13 mouse cellular contexts compared by ENCODE assay signal in the genomic region with DNA sequence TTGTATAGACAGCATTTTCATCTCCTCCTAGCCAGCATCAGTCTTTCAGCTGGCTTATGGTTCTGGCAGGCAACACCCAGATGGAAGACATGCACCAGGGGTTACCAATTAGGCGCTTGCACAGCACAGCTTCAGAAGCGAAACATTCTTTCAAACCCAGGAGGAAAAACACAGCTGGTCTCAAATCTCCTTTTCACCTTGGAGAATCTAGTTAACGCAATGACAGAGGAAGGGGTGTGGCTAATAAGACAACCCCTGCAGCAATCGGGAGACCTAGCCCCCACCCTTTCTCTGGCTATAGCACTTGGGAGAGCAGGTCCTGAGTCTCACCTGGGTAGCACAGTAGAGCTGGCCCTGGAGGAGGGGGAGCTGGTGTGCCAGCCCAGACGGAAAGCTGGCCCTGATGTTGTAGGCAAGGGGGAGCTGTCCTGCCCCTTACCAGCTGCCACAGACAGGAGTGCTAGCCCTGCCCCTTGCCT.
DNase-seq lines count a peak whose midpoint lies in the region; ATAC-seq and TF ChIP-seq lines count a peak whose summit lies in the region.
"Had no signal": no experiment of that assay in that cellular context is flagged by ENCODE, and none has a peak within 500 bp of the region (broad histone marks: within the 10 kb centered on the region; RNA-seq: fewer than 3 reads in every experiment).

No protein-coding gene starts in this region.

- H3K36me3 ChIP-seq in forebrain, postnatal 0 days (ENCODE audit: insufficient read depth), result no peaks in the 10 kb centered on the region
- H3K36me3 ChIP-seq in forebrain, embryonic 13.5 days (ENCODE audit: poor library complexity, severe bottlenecking), result no peaks in the 10 kb centered on the region
- H3K36me3 ChIP-seq in kidney, embryonic 16.5 days (ENCODE audit: insufficient read depth, low read length), result no peaks in the 10 kb centered on the region
- H3K36me3 ChIP-seq in ES-E14 (ENCODE audit: control insufficient read depth, insufficient read depth, low read length, poor library complexity, severe bottlenecking), result no peaks in the 10 kb centered on the region
- H3K36me3 ChIP-seq in hindbrain, embryonic 15.5 days, result no peaks in the 10 kb centered on the region

- no peak overlapping the region for H3K9ac ChIP-seq in forebrain, postnatal 0 days
- H3K9ac ChIP-seq in forebrain, embryonic 13.5 days, result no peak overlapping the region
- H3K9ac ChIP-seq in kidney, embryonic 16.5 days (replicated peaks; ENCODE audit: low read length), result no peak overlapping the region
- no peak overlapping the region; the same call in 1 of the 2 replicates for H3K9ac ChIP-seq in ES-E14 (ENCODE audit: insufficient read depth, low read depth, low read length, poor library complexity, severe bottlenecking)
- no peak overlapping the region for H3K9ac ChIP-seq in hindbrain, embryonic 15.5 days

- H3K9me3 ChIP-seq in forebrain, postnatal 0 days (ENCODE audit: low read length), result no peaks in the 10 kb centered on the region
- no peaks in the 10 kb centered on the region for H3K9me3 ChIP-seq in forebrain, embryonic 13.5 days (replicated peaks)
- H3K9me3 ChIP-seq in kidney, embryonic 16.5 days (ENCODE audit: low read length), result peaks cover 7% of the 10 kb centered on the region; the same call in 1 of the 2 replicates
- 0 out of 2 replicates have a peak, but pooled peaks cover 2% of the 10 kb centered on the region for H3K9me3 ChIP-seq in ES-E14 (ENCODE audit: control insufficient read depth, insufficient read depth, low read depth, low read length)
- H3K9me3 ChIP-seq in hindbrain, embryonic 15.5 days, result no peaks in the 10 kb centered on the region

- no peak overlapping the region for H3K27ac ChIP-seq in forebrain, postnatal 0 days (ENCODE audit: low read depth, low read length)
- H3K27ac ChIP-seq in forebrain, embryonic 13.5 days, result no peak overlapping the region
- no peak overlapping the region; the same call in 1 of the 2 replicates for H3K27ac ChIP-seq in kidney, embryonic 16.5 days (ENCODE audit: low read length)
- peak overlapping the region; percentile 3; the same call in 1 of the 2 replicates for H3K27ac ChIP-seq in ES-E14 (ENCODE audit: insufficient read depth, low read depth, low read length, poor library complexity, severe bottlenecking)
- H3K27ac ChIP-seq in hindbrain, embryonic 15.5 days (replicated peaks), result peak overlapping the region; percentile 29; the same call in 1 of the 2 replicates

- in situ Hi-C loops in ES-E14 (cut with MboI; ENCODE audit: low sequenced_read_pairs in 2 of 2, unreplicated experiment in 2 of 2), result no loop called here

- no peaks in the 10 kb centered on the region for H3K27me3 ChIP-seq in forebrain, postnatal 0 days (ENCODE audit: insufficient read depth, low read length)
- no peaks in the 10 kb centered on the region for H3K27me3 ChIP-seq in forebrain, embryonic 13.5 days
- no peaks in the 10 kb centered on the region for H3K27me3 ChIP-seq in kidney, embryonic 16.5 days (ENCODE audit: insufficient read depth, low read length)
- H3K27me3 ChIP-seq in hindbrain, embryonic 15.5 days, result no peaks in the 10 kb centered on the region

- peak; percentile 3 for DNase-seq in forebrain, postnatal 0 days
- DNase-seq in kidney, adult 9 months, result no peak
- no peak for DNase-seq in ES-E14 (ENCODE audit: low read depth, low spot score)
- no peak for DNase-seq in Muller cell, postnatal 12 days (ENCODE audit: inconsistent ontology term)
- DNase-seq in left cerebral cortex, adult 11 months (ENCODE audit: low spot score), result no peak
- DNase-seq: adrenal gland, postnatal 36 days; cerebellum, postnatal 10 days; gastrocnemius, postnatal 25 days; lung, adult 18-20 months had no signal

- no peak overlapping the region for H3K4me3 ChIP-seq in forebrain, postnatal 0 days (ENCODE audit: low read depth, low read length)
- no peak overlapping the region for H3K4me3 ChIP-seq in forebrain, embryonic 13.5 days
- no peak overlapping the region for H3K4me3 ChIP-seq in kidney, embryonic 16.5 days (ENCODE audit: low read length)
- H3K4me3 ChIP-seq in ES-E14 (ENCODE audit: insufficient read depth in 1 of 2, low read depth in 1 of 2, low read length in 2 of 2, poor library complexity in 1 of 2, severe bottlenecking in 1 of 2), result no peak overlapping the region
- no peak overlapping the region for H3K4me3 ChIP-seq in hindbrain, embryonic 15.5 days
- H3K4me3 ChIP-seq: erythroblast, embryonic 14.5 days had no signal

- peak; percentile 20; the same call in 1 of the 2 replicates for ATAC-seq in forebrain, postnatal 0 days
- no peak for ATAC-seq in forebrain, embryonic 13.5 days
- ATAC-seq in kidney, embryonic 16.5 days (ENCODE audit: low FRiP score, low TSS enrichment), result peak; percentile 80
- ATAC-seq in hindbrain, embryonic 15.5 days (ENCODE audit: low FRiP score, low read depth), result peak; percentile 65

- no peaks in the 10 kb centered on the region for H3K4me1 ChIP-seq in forebrain, postnatal 0 days (ENCODE audit: insufficient read depth)
- H3K4me1 ChIP-seq in forebrain, embryonic 13.5 days, result 0 out of 2 replicates have a peak, but pooled peaks cover 9% of the 10 kb centered on the region
- peaks cover 10% of the 10 kb centered on the region for H3K4me1 ChIP-seq in kidney, embryonic 16.5 days (ENCODE audit: insufficient read depth, low read length)
- H3K4me1 ChIP-seq in ES-E14 (ENCODE audit: control insufficient read depth in 2 of 2, insufficient read depth in 2 of 2, low read length in 2 of 2, poor library complexity in 1 of 2), result peaks cover 8 to 10% of the 10 kb centered on the region in 2 experiments; a peak in 3 of 4 replicates
- H3K4me1 ChIP-seq in hindbrain, embryonic 15.5 days (replicated peaks), result peaks cover 8% of the 10 kb centered on the region

- H3K4me2 ChIP-seq in forebrain, postnatal 0 days (ENCODE audit: low read depth), result no peak overlapping the region
- no peak overlapping the region for H3K4me2 ChIP-seq in forebrain, embryonic 13.5 days
- H3K4me2 ChIP-seq in kidney, embryonic 16.5 days (replicated peaks; ENCODE audit: low read depth, low read length), result peak overlapping the region; percentile 27; the same call in 1 of the 2 replicates
- no peak overlapping the region for H3K4me2 ChIP-seq in hindbrain, embryonic 15.5 days

- WGBS in forebrain, postnatal 0 days, result 36% methylated on average over 5 of the region's 5 CpGs
- 41% methylated on average over 5 of the region's 5 CpGs for WGBS in forebrain, embryonic 13.5 days
- WGBS in kidney, embryonic 16.5 days, result 13% methylated on average over 5 of the region's 5 CpGs
- 53% methylated on average over 5 of the region's 5 CpGs for WGBS in hindbrain, embryonic 15.5 days

- TF ChIP-seq CTCF in forebrain, postnatal 0 days (IDR thresholded peaks at IDR 0.05; ENCODE audit: low read depth), result no peak

TF ChIP-seq in ES-E14, 5 proteins besides CTCF, POLR2A, EP300 and RAD21:
- no peak for TF ChIP-seq HCFC1 (IDR thresholded peaks at IDR 0.05; ENCODE audit: borderline replicate concordance, insufficient read depth, low read length)
- TF ChIP-seq ZC3H11A (IDR thresholded peaks at IDR 0.05; ENCODE audit: borderline replicate concordance, low read depth, low read length), result no peak
- TF ChIP-seq CHD2 (IDR thresholded peaks at IDR 0.05; ENCODE audit: low read depth, low read length), result no peak
- TF ChIP-seq MAFK (IDR thresholded peaks at IDR 0.05; ENCODE audit: insufficient read depth, low read depth, low read length), result no peak
- no peak for TF ChIP-seq ZNF384 (IDR thresholded peaks at IDR 0.05; ENCODE audit: low read depth, low read length)

Comparison
In these comparisons a context has a peak if more than half of its experiments do, and no peak if none do; other contexts are left out.
1. H3K27ac ChIP-seq: peak in ES-E14 (single experiment) and hindbrain, embryonic 15.5 days (single experiment); none in forebrain, postnatal 0 days (single experiment), forebrain, embryonic 13.5 days (single experiment) and kidney, embryonic 16.5 days (single experiment).